Comparison of ENCODE assay signal across 15 mouse cellular contexts in the genomic region with DNA sequence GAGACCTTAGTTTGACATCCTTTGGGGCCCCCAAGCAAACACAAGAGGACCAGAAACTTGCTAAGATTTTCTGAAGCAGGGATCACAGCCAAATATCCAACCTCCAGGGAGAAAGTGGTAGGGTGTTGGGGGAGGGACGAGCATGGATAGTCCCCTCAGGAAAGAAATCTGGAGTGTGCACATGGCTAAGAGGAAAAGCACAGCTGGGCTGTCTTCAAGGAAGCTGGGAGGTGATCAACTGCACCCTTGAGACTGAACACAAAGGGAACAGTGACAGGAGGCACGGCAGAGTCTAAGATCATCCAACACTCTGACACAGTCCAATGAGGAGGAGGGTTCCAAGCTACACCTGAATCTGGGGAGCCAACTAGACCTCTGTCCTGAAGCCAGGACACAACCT. TPM values are rescaled to one million over a fixed set of nuclear protein-coding genes. Genes with fewer than 3 reads are reported as not detected.
DNase-seq lines count a peak whose midpoint lies in the region; ATAC-seq lines count a peak whose summit lies in the region.
"Had no signal": no experiment of that assay in that cellular context is flagged by ENCODE, and none has a peak within 500 bp of the region (broad histone marks: within the 10 kb centered on the region; RNA-seq: fewer than 3 reads in every experiment).

No protein-coding gene starts in this region.

- no peak overlapping the region for H3K4me2 ChIP-seq in intestine, embryonic 14.5 days (ENCODE audit: low read length)
- H3K4me2 ChIP-seq in intestine, embryonic 15.5 days (replicated peaks) = no peak overlapping the region
- no peak overlapping the region for H3K4me2 ChIP-seq in neural tube, embryonic 11.5 days (ENCODE audit: low read depth)
- H3K4me2 ChIP-seq in neural tube, embryonic 15.5 days = no peak overlapping the region
- no peak overlapping the region for H3K4me2 ChIP-seq in heart, embryonic 15.5 days
- no peak overlapping the region for H3K4me2 ChIP-seq in stomach, embryonic 16.5 days (ENCODE audit: low read depth, low read length)
- no peak overlapping the region for H3K4me2 ChIP-seq in forebrain, embryonic 12.5 days
- H3K4me2 ChIP-seq: embryonic facial prominence, embryonic 12.5 days; forebrain, embryonic 15.5 days; hindbrain, embryonic 15.5 days had no signal

- no peak overlapping the region for H3K4me3 ChIP-seq in intestine, embryonic 14.5 days (ENCODE audit: low read depth, low read length)
- H3K4me3 ChIP-seq in intestine, embryonic 15.5 days (replicated peaks) = no peak overlapping the region
- H3K4me3 ChIP-seq in neural tube, embryonic 11.5 days (ENCODE audit: low read depth, low read length) = no peak overlapping the region
- H3K4me3 ChIP-seq in neural tube, embryonic 15.5 days (replicated peaks) = no peak overlapping the region
- no peak overlapping the region for H3K4me3 ChIP-seq in heart, embryonic 15.5 days
- H3K4me3 ChIP-seq in stomach, embryonic 16.5 days (replicated peaks; ENCODE audit: low read length) = no peak overlapping the region
- H3K4me3 ChIP-seq in forebrain, embryonic 12.5 days (replicated peaks) = no peak overlapping the region
- H3K4me3 ChIP-seq: embryonic facial prominence, embryonic 12.5 days; forebrain, embryonic 15.5 days; hindbrain, embryonic 15.5 days; midbrain, embryonic 10.5 days; myocyte had no signal

- no peak overlapping the region for H3K9ac ChIP-seq in intestine, embryonic 14.5 days (ENCODE audit: low read length)
- no peak overlapping the region for H3K9ac ChIP-seq in intestine, embryonic 15.5 days
- no peak overlapping the region for H3K9ac ChIP-seq in neural tube, embryonic 11.5 days (ENCODE audit: low read length)
- no peak overlapping the region for H3K9ac ChIP-seq in neural tube, embryonic 15.5 days (replicated peaks)
- no peak overlapping the region for H3K9ac ChIP-seq in heart, embryonic 15.5 days
- H3K9ac ChIP-seq in stomach, embryonic 16.5 days (ENCODE audit: low read length) = no peak overlapping the region
- H3K9ac ChIP-seq in forebrain, embryonic 12.5 days = no peak overlapping the region
- H3K9ac ChIP-seq: embryonic facial prominence, embryonic 12.5 days; forebrain, embryonic 15.5 days; hindbrain, embryonic 15.5 days; liver, embryonic 14.5 days had no signal

- ATAC-seq in intestine, embryonic 14.5 days (replicated peaks; ENCODE audit: low FRiP score, low TSS enrichment, low read depth) = no peak
- ATAC-seq in intestine, embryonic 15.5 days = no peak
- ATAC-seq in neural tube, embryonic 11.5 days (ENCODE audit: insufficient read depth, low FRiP score, low TSS enrichment) = no peak
- no peak for ATAC-seq in neural tube, embryonic 15.5 days (ENCODE audit: low FRiP score)
- ATAC-seq in heart, embryonic 15.5 days (replicated peaks; ENCODE audit: insufficient number of reproducible peaks, insufficient read depth, low FRiP score, low read depth) = no peak
- peak; percentile 35; the same call in 1 of the 2 replicates for ATAC-seq in stomach, embryonic 16.5 days (ENCODE audit: insufficient read depth, low FRiP score)
- ATAC-seq in forebrain, embryonic 12.5 days (ENCODE audit: low FRiP score) = no peak
- ATAC-seq: forebrain, embryonic 15.5 days had no signal

- WGBS in intestine, embryonic 14.5 days = 44% methylated on average over 2 of the region's 2 CpGs
- WGBS in intestine, embryonic 15.5 days = 37% methylated on average over 2 of the region's 2 CpGs
- WGBS in neural tube, embryonic 11.5 days = 51% methylated on average over 2 of the region's 2 CpGs
- 28% methylated on average over 2 of the region's 2 CpGs for WGBS in neural tube, embryonic 15.5 days
- 53% methylated on average over 2 of the region's 2 CpGs for WGBS in heart, embryonic 15.5 days
- 29% methylated on average over 2 of the region's 2 CpGs for WGBS in stomach, embryonic 16.5 days
- 85% methylated on average over 2 of the region's 2 CpGs for WGBS in forebrain, embryonic 12.5 days

- H3K27ac ChIP-seq in intestine, embryonic 14.5 days (ENCODE audit: low read depth) = 0 out of 2 replicates have a peak overlapping the region, but pooled peaks have one; percentile 41
- H3K27ac ChIP-seq in intestine, embryonic 15.5 days = no peak overlapping the region
- no peak overlapping the region for H3K27ac ChIP-seq in neural tube, embryonic 11.5 days (ENCODE audit: low read depth, low read length)
- H3K27ac ChIP-seq in neural tube, embryonic 15.5 days (replicated peaks) = no peak overlapping the region
- H3K27ac ChIP-seq in heart, embryonic 15.5 days = peak overlapping the region; percentile 57
- H3K27ac ChIP-seq in stomach, embryonic 16.5 days (ENCODE audit: low read length) = no peak overlapping the region
- H3K27ac ChIP-seq in forebrain, embryonic 12.5 days = no peak overlapping the region
- H3K27ac ChIP-seq: embryonic facial prominence, embryonic 12.5 days; forebrain, embryonic 15.5 days; hindbrain, embryonic 15.5 days; liver, embryonic 14.5 days; midbrain, embryonic 10.5 days had no signal

- no peak for DNase-seq in intestine, embryonic 14.5 days (ENCODE audit: low spot score)
- DNase-seq in neural tube, embryonic 11.5 days (ENCODE audit: low spot score) = peak; percentile 21
- DNase-seq in cerebellum, adult 9-10 months = no peak
- DNase-seq: cerebellum, adult 9-11 months had no signal

- H3K36me3 ChIP-seq in intestine, embryonic 14.5 days (ENCODE audit: control insufficient read depth, insufficient read depth, low read length) = peaks cover 12% of the 10 kb centered on the region
- H3K36me3 ChIP-seq in intestine, embryonic 15.5 days = no peaks in the 10 kb centered on the region
- H3K36me3 ChIP-seq in neural tube, embryonic 11.5 days (ENCODE audit: control insufficient read depth, insufficient read depth, low read length) = no peaks in the 10 kb centered on the region
- H3K36me3 ChIP-seq in neural tube, embryonic 15.5 days = no peaks in the 10 kb centered on the region
- H3K36me3 ChIP-seq in heart, embryonic 15.5 days = no peaks in the 10 kb centered on the region
- H3K36me3 ChIP-seq in stomach, embryonic 16.5 days (ENCODE audit: control insufficient read depth, insufficient read depth, low read length) = 0 out of 2 replicates have a peak, but pooled peaks cover 2% of the 10 kb centered on the region
- H3K36me3 ChIP-seq in forebrain, embryonic 12.5 days (replicated peaks) = no peaks in the 10 kb centered on the region; the same call in 1 of the 2 replicates
- H3K36me3 ChIP-seq: forebrain, embryonic 15.5 days; hindbrain, embryonic 15.5 days; midbrain, embryonic 10.5 days had no signal

- H3K27me3 ChIP-seq in intestine, embryonic 14.5 days (replicated peaks; ENCODE audit: control insufficient read depth, insufficient read depth, low read length) = no peaks in the 10 kb centered on the region
- H3K27me3 ChIP-seq in intestine, embryonic 15.5 days (replicated peaks) = no peaks in the 10 kb centered on the region
- H3K27me3 ChIP-seq in neural tube, embryonic 11.5 days (ENCODE audit: control insufficient read depth, insufficient read depth, low read length) = no peaks in the 10 kb centered on the region
- H3K27me3 ChIP-seq in neural tube, embryonic 15.5 days (replicated peaks) = no peaks in the 10 kb centered on the region
- H3K27me3 ChIP-seq in heart, embryonic 15.5 days = no peaks in the 10 kb centered on the region
- H3K27me3 ChIP-seq in stomach, embryonic 16.5 days (ENCODE audit: control insufficient read depth, insufficient read depth, low read length) = no peaks in the 10 kb centered on the region
- no peaks in the 10 kb centered on the region for H3K27me3 ChIP-seq in forebrain, embryonic 12.5 days
- H3K27me3 ChIP-seq: embryonic facial prominence, embryonic 12.5 days; forebrain, embryonic 15.5 days; hindbrain, embryonic 15.5 days had no signal

- peaks cover 51% of the 10 kb centered on the region for H3K4me1 ChIP-seq in intestine, embryonic 14.5 days (replicated peaks; ENCODE audit: control insufficient read depth, insufficient read depth, low read length)
- peaks cover 69% of the 10 kb centered on the region for H3K4me1 ChIP-seq in intestine, embryonic 15.5 days (replicated peaks)
- peaks cover 5% of the 10 kb centered on the region; the same call in 1 of the 2 replicates for H3K4me1 ChIP-seq in neural tube, embryonic 11.5 days (ENCODE audit: control insufficient read depth, insufficient read depth, low read length)
- peaks cover 14% of the 10 kb centered on the region for H3K4me1 ChIP-seq in neural tube, embryonic 15.5 days
- peaks cover 96% of the 10 kb centered on the region for H3K4me1 ChIP-seq in heart, embryonic 15.5 days (replicated peaks)
- peaks cover 59% of the 10 kb centered on the region for H3K4me1 ChIP-seq in stomach, embryonic 16.5 days (ENCODE audit: control insufficient read depth, insufficient read depth, low read length)
- peaks cover 9% of the 10 kb centered on the region; the same call in 1 of the 2 replicates for H3K4me1 ChIP-seq in forebrain, embryonic 12.5 days

- H3K9me3 ChIP-seq in intestine, embryonic 14.5 days (ENCODE audit: control insufficient read depth, low read length) = no peaks in the 10 kb centered on the region
- no peaks in the 10 kb centered on the region for H3K9me3 ChIP-seq in intestine, embryonic 15.5 days
- H3K9me3 ChIP-seq in neural tube, embryonic 11.5 days (ENCODE audit: control insufficient read depth, low read length) = no peaks in the 10 kb centered on the region
- H3K9me3 ChIP-seq in neural tube, embryonic 15.5 days (replicated peaks) = no peaks in the 10 kb centered on the region
- H3K9me3 ChIP-seq in heart, embryonic 15.5 days (replicated peaks) = no peaks in the 10 kb centered on the region
- no peaks in the 10 kb centered on the region for H3K9me3 ChIP-seq in stomach, embryonic 16.5 days (replicated peaks; ENCODE audit: control insufficient read depth, low read length)
- no peaks in the 10 kb centered on the region for H3K9me3 ChIP-seq in forebrain, embryonic 12.5 days
- H3K9me3 ChIP-seq: embryonic facial prominence, embryonic 12.5 days; forebrain, embryonic 15.5 days; hindbrain, embryonic 15.5 days; midbrain, embryonic 10.5 days had no signal

RNA-seq across cellular contexts. Expression of a gene that starts 13.7 kb away (rescaled TPM):
- polyA plus RNA-seq in intestine, embryonic 14.5 days (2014; fragmentation: Nextera tagmentation; extraction: Ambion mirVana) = 66.0 and 68.6 TPM in 2 replicates
- polyA plus RNA-seq in intestine, embryonic 15.5 days (2015; fragmentation: Nextera tagmentation; extraction: Ambion mirVana) = 51.2 and 53.6 TPM in 2 replicates
- 20.6 and 26.4 TPM in 2 replicates for polyA plus RNA-seq in neural tube, embryonic 11.5 days (2014; fragmentation: Nextera tagmentation; extraction: Ambion mirVana)
- 8.0 and 19.7 TPM in 2 replicates for polyA plus RNA-seq in neural tube, embryonic 15.5 days (2015; fragmentation: Nextera tagmentation; extraction: Ambion mirVana)
- 29.2 and 42.3 TPM in 2 replicates for polyA plus RNA-seq in heart, embryonic 15.5 days (2015; fragmentation: Nextera tagmentation; extraction: Ambion mirVana)
- polyA plus RNA-seq in stomach, embryonic 16.5 days (2015; fragmentation: Nextera tagmentation; extraction: Ambion mirVana) = 51.2 and 52.7 TPM in 2 replicates
- polyA plus RNA-seq in forebrain, embryonic 12.5 days (2016; fragmentation: Nextera tagmentation; extraction: Ambion mirVana) = 18.5 and 21.9 TPM in 2 replicates

Comparison
In these comparisons a context has a peak if more than half of its experiments do, and no peak if none do; other contexts are left out.
1. H3K27ac ChIP-seq: peak in intestine, embryonic 14.5 days (single experiment) and heart, embryonic 15.5 days (single experiment); none in intestine, embryonic 15.5 days (single experiment), neural tube, embryonic 11.5 days (single experiment), neural tube, embryonic 15.5 days (single experiment), stomach, embryonic 16.5 days (single experiment) and forebrain, embryonic 12.5 days (single experiment).